Mouse (Mus musculus) neural tube, embryonic 15.5 days (tissue): ENCODE data around the gene Gp1bb. TPM values are rescaled to one million over a fixed set of nuclear protein-coding genes. Genes with fewer than 3 reads are reported as not detected.

Source experiments
- polyA plus RNA-seq: library from polyadenylated mRNA; unstranded; fragments of >200 nt; fragmentation: Nextera tagmentation; extraction: Ambion mirVana; gene quantifications from 2 replicates; pipeline ENCODE4 v1.2.1, GENCODE M21; 2015

Gene Gp1bb
- polyA plus RNA-seq, 1 experiment from 2014 or later, result 11.5 TPM

Other genes starting within 250 kb of the Gp1bb start
- 28.3 and 30.9 TPM in 2 replicates for gene Txnrd2, start 196.0 kb downstream of the Gp1bb start, polyA plus RNA-seq
- gene Comt, start 195.6 kb downstream of the Gp1bb start, polyA plus RNA-seq, result 117 and 128 TPM in 2 replicates
- 16.1 and 18.8 TPM in 2 replicates for gene Gnb1l, start 123.7 kb downstream of the Gp1bb start, polyA plus RNA-seq
- gene Rtl10, start 123.5 kb downstream of the Gp1bb start, polyA plus RNA-seq, result 3.1 and 4.9 TPM in 2 replicates
- 1.2 and 1.9 TPM in 2 replicates for gene Tbx1, start 31.7 kb downstream of the Gp1bb start, polyA plus RNA-seq
- 14.0 and 21.3 TPM in 2 replicates for gene Gm49601, start 4.0 kb upstream of the Gp1bb start, polyA plus RNA-seq
- gene Sept5, start 7.6 kb upstream of the Gp1bb start, polyA plus RNA-seq, result 185 and 216 TPM in 2 replicates
- gene Cldn5, start 154.4 kb upstream of the Gp1bb start, polyA plus RNA-seq, result 111 and 121 TPM in 2 replicates
- gene Ufd1, start 189.4 kb upstream of the Gp1bb start, polyA plus RNA-seq, result 110 and 114 TPM in 2 replicates
- 6.6 and 18.5 TPM in 2 replicates for gene Cdc45, start 189.6 kb upstream of the Gp1bb start, polyA plus RNA-seq
- gene 2510002D24Rik, start 214.2 kb upstream of the Gp1bb start, polyA plus RNA-seq, result 48.0 and 50.2 TPM in 2 replicates
- gene Gm28539, start 214.2 kb upstream of the Gp1bb start, polyA plus RNA-seq, result 0.17 TPM in 1 of 2 replicates, not detected in the other